Mouse (Mus musculus) c-Kit-negative CD71-positive TER-119-positive erythroid progenitor cells, embryonic 14.5 days (primary cell): ENCODE measurements around the gene Shprh.
"Not testable (repeated sequence)": the region's sequence is repeated elsewhere in the genome, so short reads cannot be mapped to it uniquely, and the experiment has no call there.

Experiments
- DNase-seq: peaks from one replicate; pipeline ENCODE4 v3.0.0-alpha.2; 2013; ENCODE audit warnings: low read depth, low spot score

Gene Shprh

DNA sequence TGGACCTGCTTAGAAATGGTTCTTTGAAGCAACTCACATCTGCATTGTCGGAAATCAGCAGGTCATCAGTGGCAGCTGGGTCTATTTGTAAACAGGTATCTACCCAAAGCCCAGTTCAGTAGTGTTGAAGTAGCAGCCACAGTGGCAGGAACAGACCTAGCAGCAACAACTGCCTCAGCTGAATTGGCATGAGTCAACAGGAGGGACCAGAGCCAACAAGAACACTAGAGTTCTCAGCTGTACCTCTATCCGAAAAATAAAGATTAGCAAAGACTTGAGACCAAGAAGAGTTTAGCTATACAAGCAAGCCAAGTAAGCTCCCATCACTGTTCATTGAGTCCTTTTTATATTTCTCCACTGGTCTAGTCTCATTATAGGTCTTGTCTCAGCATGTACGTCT, 99.0 kb downstream of the Shprh start:
- DNase-seq, result no peak

DNA sequence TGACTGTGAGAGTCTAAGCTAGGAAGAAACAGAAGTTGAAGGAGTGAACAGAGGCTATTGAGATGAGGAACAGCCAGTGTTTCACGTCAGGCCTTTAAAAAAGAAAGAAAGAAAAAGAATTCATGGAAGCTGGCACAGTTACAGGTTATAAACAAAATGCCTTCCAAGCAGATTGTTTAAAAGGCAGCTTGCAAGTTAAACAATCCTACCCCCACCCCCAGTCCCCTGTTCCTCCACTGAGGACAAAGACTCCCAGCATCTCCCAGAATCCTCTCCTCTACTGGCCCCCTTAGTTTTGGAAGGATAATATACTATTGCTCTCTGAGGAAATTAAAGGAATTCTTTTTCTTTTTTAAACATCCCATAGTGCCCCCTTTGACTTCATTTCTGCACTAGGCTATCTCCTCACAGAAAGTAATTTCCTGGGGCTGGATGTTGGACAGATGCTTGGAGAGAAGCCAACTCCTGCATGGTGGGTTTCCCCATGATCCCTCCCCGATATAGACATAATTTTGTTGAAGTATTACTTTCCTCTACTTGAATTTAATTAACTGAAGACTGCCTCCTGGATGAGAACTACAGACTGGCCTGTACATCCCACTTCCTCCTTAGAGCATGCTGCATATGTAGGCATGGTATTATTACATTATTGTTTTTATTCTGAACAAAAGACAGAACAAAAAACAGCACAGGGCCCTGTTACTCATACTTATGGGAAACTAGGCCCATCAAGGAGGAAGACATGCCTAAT, 101.2 kb downstream of the Shprh start:
- no peak for DNase-seq

GRCm38 (mm10) chr10:11253581-11253980, 104.4 kb downstream of the Shprh start:
- DNase-seq, result not testable (repeated sequence)

DNA sequence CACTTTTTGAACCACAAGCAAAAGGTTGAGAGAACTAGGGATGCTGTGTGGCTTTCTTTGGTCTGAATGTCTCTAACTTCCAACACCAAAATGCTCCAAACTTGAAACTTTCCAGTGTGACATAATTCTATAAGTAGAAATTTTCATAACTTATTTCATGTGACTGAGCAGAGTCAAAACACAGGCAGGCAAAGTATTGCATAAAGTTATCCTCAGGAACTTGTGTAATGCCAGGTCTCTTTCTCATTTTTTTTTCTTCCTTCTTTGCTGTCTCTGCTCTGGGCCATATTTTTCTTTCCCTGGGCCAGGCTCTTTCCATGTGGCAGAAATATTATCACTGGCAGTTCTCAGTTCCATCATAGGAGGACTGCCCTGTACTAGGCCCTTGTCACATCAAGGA, 110.9 kb downstream of the Shprh start:
- no peak for DNase-seq

DNA sequence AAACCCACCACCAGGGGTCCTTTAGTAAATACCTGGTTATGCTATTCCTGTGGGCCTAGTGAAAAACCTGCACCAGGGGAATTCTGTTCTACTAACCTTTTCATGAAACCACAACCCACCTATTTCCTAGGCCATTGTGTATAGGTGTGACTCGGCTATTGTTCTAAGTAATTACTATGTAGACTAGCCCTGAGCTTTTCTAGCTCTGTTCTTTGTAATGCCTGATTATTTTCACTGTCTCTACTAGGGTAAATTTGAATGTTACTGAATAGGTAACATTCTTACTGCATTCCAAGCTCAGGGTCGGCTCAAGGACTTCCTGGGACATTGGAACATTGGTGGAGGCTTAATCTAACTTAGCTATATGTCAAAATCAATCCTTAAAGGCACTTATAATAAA, 113.1 kb downstream of the Shprh start:
- DNase-seq, result not testable (repeated sequence)

DNA sequence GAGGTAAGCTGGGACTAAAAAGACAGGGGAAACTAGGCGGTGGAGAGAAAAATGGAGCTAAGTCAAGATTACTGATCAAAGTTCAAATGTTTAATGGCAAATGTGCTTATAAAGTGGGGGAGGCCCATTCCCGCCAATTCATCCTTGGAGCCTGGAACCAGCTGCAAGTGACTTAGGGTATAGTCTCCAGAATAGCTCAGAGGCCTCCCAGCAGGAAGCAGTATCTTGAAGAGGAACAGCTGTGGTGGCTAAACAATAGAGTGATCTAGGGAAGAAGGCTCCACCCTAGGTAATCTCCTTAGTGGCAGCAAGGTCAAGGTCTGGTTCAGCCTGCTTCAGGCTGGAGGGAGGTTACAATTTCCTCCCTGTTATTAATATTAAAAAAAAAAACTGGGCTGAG, 114.6 kb downstream of the Shprh start:
- DNase-seq, result not testable (repeated sequence)
